Mouse (Mus musculus) kidney, adult 8-10 months (tissue): ENCODE results near the gene Kbtbd12.

Experiments used
- DNase-seq, 2 experiments: peaks; one replicate each; pipeline ENCODE4 v3.0.0; 2022

The Kbtbd12 gene

DNA sequence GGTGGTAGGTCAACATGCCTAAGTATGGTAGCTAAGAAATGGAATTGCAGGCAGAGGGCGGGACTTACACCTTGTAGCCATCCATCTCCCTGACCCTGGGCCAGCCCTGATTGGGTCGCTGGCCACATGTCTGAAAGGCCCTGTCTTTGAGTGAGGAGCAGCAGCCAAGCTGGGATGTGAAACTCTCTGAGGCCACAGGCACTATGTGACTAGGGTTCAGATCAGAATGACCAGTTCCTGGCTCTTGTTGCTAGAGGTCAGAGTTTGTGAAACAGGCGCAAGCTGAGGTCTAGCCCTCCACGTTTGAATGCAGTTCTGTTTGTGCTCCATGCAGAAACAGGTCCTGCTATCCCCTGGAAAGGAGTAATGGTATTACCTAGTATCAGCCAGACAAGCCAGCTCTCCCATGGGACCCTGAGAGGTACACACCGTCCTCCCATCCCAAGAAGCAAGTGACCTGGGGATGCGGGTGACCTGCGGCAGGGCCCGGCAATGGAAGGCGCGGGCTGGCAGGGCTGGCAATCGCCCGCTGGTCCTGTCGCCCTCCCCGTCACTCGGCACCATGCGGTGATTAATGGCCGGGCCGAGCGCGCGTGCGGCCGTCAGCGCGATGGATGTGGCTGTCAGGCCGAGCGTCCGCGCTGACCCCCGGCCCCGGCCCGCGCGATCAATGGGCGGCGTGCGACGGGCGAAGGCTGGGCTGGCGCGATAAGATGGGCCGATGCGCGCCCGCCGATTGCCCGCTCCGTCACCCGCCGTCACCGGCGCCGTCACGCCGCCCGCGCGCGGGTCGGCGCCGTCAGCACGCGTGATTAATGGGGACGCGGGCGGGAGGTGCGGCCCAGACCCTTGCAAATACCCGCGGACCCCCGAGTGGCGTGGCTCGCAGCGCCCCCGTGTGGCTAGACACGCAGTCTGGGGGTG is 138.0 kb downstream of the Kbtbd12 start:
- DNase-seq = no peak
